Mouse (Mus musculus) B cell, adult 62 days (primary cell): ENCODE results near the gene Foxa2. TPM values are rescaled to one million over a fixed set of nuclear protein-coding genes. Genes with fewer than 3 reads are reported as not detected.

Experiments
- total RNA-seq: library from RNA; stranded (reverse); gene quantifications from 4 replicates; pipeline ENCODE4 v1.2.4, GENCODE M21; 2023

Gene Foxa2
- total RNA-seq, result not detected in 4 replicates

GRCm38 (mm10) chr2:148046799-148047165 is at the start of gene Foxa2:
Gene Foxa2, minus strand, starts transcription at chr2:148046969.

